Mouse (Mus musculus) testis, postnatal 10 days (tissue): ENCODE results near the gene Srxn1.
A peak's percentile ranks its signal among the peaks of the same experiment; 100 is the strongest.

Experiments
- DNase-seq: peaks from one replicate; pipeline ENCODE4 v3.0.0; 2021; ENCODE audit warnings: low spot score

Gene Srxn1

GRCm38 (mm10) chr2:152119228-152119865, 14.0 kb downstream of the Srxn1 start:
- no peak for DNase-seq

- DNase-seq = no peak
These were observed 17.6 kb downstream of the Srxn1 start for GRCm38 (mm10) chr2:152122896-152123295.

- no peak for DNase-seq
These were observed 23.3 kb downstream of the Srxn1 start for GRCm38 (mm10) chr2:152128597-152128996.

GRCm38 (mm10) chr2:152129778-152130177, 24.5 kb downstream of the Srxn1 start:
- no peak for DNase-seq

- no peak for DNase-seq
These were observed 26.7 kb downstream of the Srxn1 start for GRCm38 (mm10) chr2:152132016-152132415.

- no peak for DNase-seq
These were observed 27.4 kb downstream of the Srxn1 start for GRCm38 (mm10) chr2:152132691-152133090.

- DNase-seq = no peak
These were observed 34.1 kb downstream of the Srxn1 start for GRCm38 (mm10) chr2:152139191-152139987.

GRCm38 (mm10) chr2:152140941-152141340, 35.6 kb downstream of the Srxn1 start:
- DNase-seq = no peak

GRCm38 (mm10) chr2:152141491-152141890, 36.2 kb downstream of the Srxn1 start:
- DNase-seq = no peak

- peak; percentile 57 for DNase-seq
These were observed 36.7 kb downstream of the Srxn1 start for GRCm38 (mm10) chr2:152142046-152142445.

- DNase-seq = no peak
These were observed 37.3 kb downstream of the Srxn1 start for GRCm38 (mm10) chr2:152142571-152142970.

- peak; percentile 68 for DNase-seq
These were observed 38.2 kb downstream of the Srxn1 start, which contains the start of gene Tcf15 for GRCm38 (mm10) chr2:152143279-152144157. Gene Tcf15, plus strand, starts transcription at chr2:152143561.

GRCm38 (mm10) chr2:152144158-152144450, 38.8 kb downstream of the Srxn1 start:
- no peak for DNase-seq

- peak; percentile 36 for DNase-seq
These were observed 39.2 kb downstream of the Srxn1 start for GRCm38 (mm10) chr2:152144501-152144900.

GRCm38 (mm10) chr2:152145711-152146110, 40.4 kb downstream of the Srxn1 start:
- peak; percentile 34 for DNase-seq

GRCm38 (mm10) chr2:152147079-152147478, 41.8 kb downstream of the Srxn1 start:
- DNase-seq = peak; percentile 35

GRCm38 (mm10) chr2:152148675-152149074, 43.4 kb downstream of the Srxn1 start:
- no peak for DNase-seq

- no peak for DNase-seq
These were observed 44.6 kb downstream of the Srxn1 start for GRCm38 (mm10) chr2:152149891-152150290.

- DNase-seq = no peak
These were observed 45.1 kb downstream of the Srxn1 start for GRCm38 (mm10) chr2:152150373-152150772.

- no peak for DNase-seq
These were observed 48.0 kb downstream of the Srxn1 start for GRCm38 (mm10) chr2:152153361-152153760.

GRCm38 (mm10) chr2:152155414-152156208, 50.3 kb downstream of the Srxn1 start:
- peak; percentile 62 for DNase-seq

GRCm38 (mm10) chr2:152156471-152156870, 51.2 kb downstream of the Srxn1 start:
- no peak for DNase-seq
